Mouse (Mus musculus): ENCODE data around the gene Cep78.
"Not testable (repeated sequence)": the region's sequence is repeated elsewhere in the genome, so short reads cannot be mapped to it uniquely, and the experiment has no call there.

Gene Cep78

GRCm38 (mm10) chr19:15984449-15985171 lies at the start of gene Cep78:
Cep78 (minus strand) TSS chr19:15984989.
- DNase-seq (ENCODE audit: low spot score), result peak; percentile 87

- DNase-seq (ENCODE audit: low spot score), result no peak
Measured at GRCm38 (mm10) chr19:16031276-16031675, 46.5 kb upstream of the Cep78 start.

- not testable (repeated sequence) for DNase-seq (ENCODE audit: low spot score)
Measured at GRCm38 (mm10) chr19:16029253-16029771, 44.5 kb upstream of the Cep78 start.

GRCm38 (mm10) chr19:16028746-16029252 lies 44.0 kb upstream of the Cep78 start:
- peak; percentile 37 for DNase-seq (ENCODE audit: low spot score)

GRCm38 (mm10) chr19:16027876-16028670 lies 43.3 kb upstream of the Cep78 start:
- no peak for DNase-seq (ENCODE audit: low spot score)

GRCm38 (mm10) chr19:16026276-16026675 lies 41.5 kb upstream of the Cep78 start:
- DNase-seq (ENCODE audit: low spot score), result no peak

GRCm38 (mm10) chr19:16022178-16022577 lies 37.4 kb upstream of the Cep78 start:
- DNase-seq (ENCODE audit: low spot score), result no peak

- DNase-seq (ENCODE audit: low spot score), result no peak
Measured at GRCm38 (mm10) chr19:16016171-16016570, 31.4 kb upstream of the Cep78 start.

- no peak for DNase-seq (ENCODE audit: low spot score)
Measured at GRCm38 (mm10) chr19:16015191-16015968, 30.6 kb upstream of the Cep78 start.

GRCm38 (mm10) chr19:16009746-16010337 lies 25.1 kb upstream of the Cep78 start:
- DNase-seq (ENCODE audit: low spot score), result no peak

- no peak for DNase-seq (ENCODE audit: low spot score)
Measured at GRCm38 (mm10) chr19:16009111-16009510, 24.3 kb upstream of the Cep78 start.

GRCm38 (mm10) chr19:16007131-16007530 lies 22.3 kb upstream of the Cep78 start:
- no peak for DNase-seq (ENCODE audit: low spot score)

- DNase-seq (ENCODE audit: low spot score), result peak; percentile 33
Measured at GRCm38 (mm10) chr19:15998157-15998556, 13.4 kb upstream of the Cep78 start.

- DNase-seq (ENCODE audit: low spot score), result no peak
Measured at GRCm38 (mm10) chr19:15996901-15997564, 12.2 kb upstream of the Cep78 start.

GRCm38 (mm10) chr19:15990102-15990501 lies 5.3 kb upstream of the Cep78 start:
- no peak for DNase-seq (ENCODE audit: low spot score)

GRCm38 (mm10) chr19:15985172-15985713 lies 454 bp upstream of the Cep78 start:
- DNase-seq (ENCODE audit: low spot score), result no peak

- DNase-seq (ENCODE audit: low spot score), result no peak
Measured at GRCm38 (mm10) chr19:15983739-15984344, 947 bp downstream of the Cep78 start.

GRCm38 (mm10) chr19:15982926-15983738 lies 1.7 kb downstream of the Cep78 start:
- no peak for DNase-seq (ENCODE audit: low spot score)

GRCm38 (mm10) chr19:15981861-15982260 lies 2.9 kb downstream of the Cep78 start:
- DNase-seq (ENCODE audit: low spot score), result peak; percentile 41

All from yolk sac, embryonic 10.5 days (tissue).